Mouse (Mus musculus) bone marrow macrophage, adult 2 months (primary cell): ENCODE measurements around the gene Cited4.

Experiments used
- CTCF ChIP-seq: IDR thresholded peaks from 2 replicates; pipeline ENCODE4 v1.5.1; 2012; ENCODE audit warnings: low read depth, mild to moderate bottlenecking, low read length, moderate library complexity
- POLR2A ChIP-seq: IDR thresholded peaks from 2 replicates; pipeline ENCODE4 v1.6.1; 2012; ENCODE audit warnings: mild to moderate bottlenecking, low read depth, low read length, borderline replicate concordance

DNA sequence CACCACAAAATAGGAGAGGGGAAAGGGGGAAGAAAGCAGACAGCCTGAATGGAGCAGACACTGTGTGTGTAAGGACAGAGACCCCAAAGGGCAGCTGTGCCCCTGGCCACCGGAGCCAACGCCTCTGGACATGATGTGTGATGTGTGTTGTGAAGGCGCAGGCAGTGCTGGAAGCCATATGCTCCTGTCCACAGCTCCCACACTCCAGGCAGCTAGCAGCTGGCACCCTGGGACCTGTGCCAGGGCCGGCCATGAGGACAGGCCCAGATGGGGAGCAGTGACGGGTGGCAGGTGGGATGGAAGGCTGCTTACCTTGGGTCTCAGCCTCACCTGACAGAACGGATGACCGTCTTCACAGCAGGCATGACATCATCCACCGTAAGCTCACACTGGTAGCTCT lies 35.7 kb downstream of the Cited4 start:
- TF ChIP-seq CTCF (no peak), POLR2A (no peak)
